Mouse (Mus musculus) layer of hippocampus, postnatal 14 days (tissue): ENCODE measurements around the gene Dock6. TPM values are rescaled to one million over a fixed set of nuclear protein-coding genes. Genes with fewer than 3 reads are reported as not detected.
"Not testable (repeated sequence)": the region's sequence is repeated elsewhere in the genome, so short reads cannot be mapped to it uniquely, and the experiment has no call there.

ENCODE experiments used
- DNase-seq, 2 experiments: peaks; one replicate each; pipeline ENCODE4 v3.0.0; 2021 to 2022; ENCODE audit warnings: low spot score in 2 of 2, mixed read lengths in 1 of 2
- total RNA-seq, 2 experiments: library from RNA; stranded (reverse); gene quantifications; 2 replicates each; pipeline ENCODE4 v1.2.3; 2021

Dock6 gene
- total RNA-seq, 2 experiments from 2014 or later: 24.5 to 24.7 TPM

DNA sequence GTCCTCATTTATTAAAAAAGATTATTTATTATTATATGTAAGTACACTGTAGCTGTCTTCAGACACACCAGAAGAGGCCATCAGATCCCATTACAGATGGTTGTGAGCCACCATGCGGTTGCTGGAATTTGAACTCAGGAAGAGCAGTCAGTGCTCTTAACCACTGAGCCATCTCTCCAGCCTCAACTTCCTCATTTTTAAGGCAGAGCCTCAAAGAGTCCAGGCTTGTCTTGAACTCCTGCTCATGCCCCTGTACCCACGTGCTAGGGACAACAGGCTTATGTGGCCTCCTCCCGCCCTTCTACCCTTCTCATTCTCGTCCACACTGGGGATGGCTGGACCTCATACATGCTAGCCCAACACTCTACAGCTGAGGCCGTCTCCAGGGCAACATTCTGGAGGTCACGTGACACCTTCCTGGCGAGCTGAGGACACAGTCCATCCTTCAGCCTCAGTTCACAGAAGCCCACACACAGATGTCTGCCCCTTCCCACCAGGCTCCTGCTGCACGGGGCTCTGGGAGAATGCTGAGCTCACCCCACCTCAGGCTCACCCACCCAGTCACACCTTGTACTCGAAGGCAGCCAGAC, 35.6 kb downstream of the Dock6 start:
- DNase-seq: no peak

DNA sequence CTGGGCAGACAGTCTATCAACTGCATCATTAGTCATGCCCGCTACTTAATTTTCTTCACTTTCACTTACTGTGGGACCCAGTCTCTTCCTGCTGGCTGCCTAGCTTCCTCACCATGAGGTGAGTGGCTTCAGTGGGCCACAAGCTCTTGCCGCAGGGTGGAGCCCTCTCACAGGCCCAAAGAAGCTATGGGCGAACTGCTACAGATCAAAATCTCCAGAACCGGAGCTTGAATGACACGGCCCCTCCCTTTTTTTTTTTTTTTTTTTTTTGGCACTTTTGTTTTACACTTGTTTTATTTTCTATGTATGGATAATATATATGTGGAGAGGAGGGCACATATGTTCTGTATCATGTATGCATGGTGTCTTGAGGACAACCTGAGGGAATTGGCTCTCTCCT, 41.3 kb downstream of the Dock6 start:
- DNase-seq: no peak

DNA sequence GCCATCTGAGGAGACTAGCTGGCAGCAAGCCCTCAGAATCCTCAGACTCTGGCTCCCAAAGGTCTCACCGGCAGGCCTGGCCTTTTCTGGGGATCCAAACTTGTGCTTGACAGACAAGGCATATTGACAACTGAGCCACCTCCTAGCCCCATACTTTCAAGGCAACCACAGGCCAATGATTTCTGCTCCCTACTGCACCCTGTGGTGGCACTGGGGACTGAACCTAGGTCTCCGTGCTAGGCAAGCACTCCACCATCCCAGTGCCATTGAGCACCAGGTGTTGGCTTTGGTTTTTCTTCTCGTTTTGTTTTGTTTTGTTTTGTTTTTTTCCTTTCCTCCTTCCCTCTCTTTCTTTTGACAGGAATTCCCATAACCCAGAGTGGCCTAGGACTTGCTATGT, 43.9 kb downstream of the Dock6 start:
- no peak for DNase-seq

DNA sequence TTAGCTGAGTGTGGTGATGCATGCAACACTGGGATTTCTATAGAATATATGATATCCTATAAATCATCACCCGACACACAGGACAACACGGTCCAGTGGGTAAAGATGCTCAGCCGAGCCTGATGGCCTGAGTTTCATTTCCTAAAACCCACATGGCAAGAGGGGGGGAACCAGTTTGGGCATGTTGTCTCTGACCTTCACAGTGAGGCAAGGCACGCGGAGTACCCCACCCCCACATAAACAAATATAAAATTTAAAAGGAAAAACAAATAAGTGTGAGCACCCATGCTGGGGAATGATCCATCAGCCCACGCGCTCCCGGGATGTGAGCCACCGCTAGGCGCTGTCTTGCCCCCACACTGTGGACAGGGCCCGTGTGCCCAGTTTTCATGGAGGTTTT, 45.5 kb downstream of the Dock6 start:
- no peak for DNase-seq

DNA sequence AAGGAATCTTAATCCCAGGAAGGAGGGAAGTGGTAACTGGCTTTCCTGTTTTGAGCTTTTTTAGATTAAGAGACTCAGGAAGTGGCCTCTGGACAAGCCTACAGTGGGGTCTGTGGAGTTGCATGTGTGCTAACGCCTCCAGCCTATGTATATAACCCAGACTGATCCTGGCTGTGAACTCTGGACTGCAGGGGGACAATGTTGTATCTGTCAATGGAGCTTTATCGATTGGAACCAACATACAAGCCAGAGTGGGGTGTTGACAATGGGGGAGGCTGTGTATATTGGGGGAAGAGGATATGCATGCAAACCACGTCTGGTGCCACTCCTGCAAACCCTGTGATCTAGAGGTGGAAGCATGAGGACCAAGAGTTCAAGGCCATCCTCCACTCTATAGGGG, 46.1 kb downstream of the Dock6 start:
- DNase-seq: no peak

DNA sequence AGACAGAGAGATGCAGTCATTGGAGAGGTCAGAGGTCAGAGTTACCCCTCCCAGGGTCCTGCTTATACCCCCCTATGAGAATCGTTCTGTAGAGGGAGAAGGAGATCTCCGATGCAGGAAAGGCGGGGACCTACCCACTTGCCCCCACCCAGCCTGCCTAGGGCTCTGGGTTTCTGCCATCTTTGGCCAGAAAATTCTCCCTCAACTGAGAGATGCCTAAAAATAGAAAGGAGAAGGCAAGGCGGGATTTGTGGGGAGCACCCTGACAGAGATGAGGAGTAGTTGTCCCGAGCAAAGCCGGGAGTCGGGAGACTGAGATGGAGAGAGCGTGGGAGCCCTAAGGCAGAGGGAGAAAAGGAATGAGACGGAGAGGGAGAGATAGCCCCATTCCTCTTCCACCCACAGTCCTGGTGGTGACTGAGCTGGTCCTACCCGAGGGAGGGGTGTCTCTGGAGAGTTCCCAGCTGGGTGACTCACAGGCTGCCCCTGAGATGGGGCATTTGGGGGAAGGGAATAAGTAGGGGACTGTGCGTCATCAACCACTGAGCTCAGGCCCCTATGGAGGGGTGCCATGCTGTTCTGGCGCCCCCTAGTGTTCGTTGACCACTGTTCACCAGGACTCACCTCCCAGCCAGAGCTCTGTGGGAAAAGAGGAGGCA, 48.3 kb downstream of the Dock6 start:
- DNase-seq: peak; percentile 71 to 76

DNA sequence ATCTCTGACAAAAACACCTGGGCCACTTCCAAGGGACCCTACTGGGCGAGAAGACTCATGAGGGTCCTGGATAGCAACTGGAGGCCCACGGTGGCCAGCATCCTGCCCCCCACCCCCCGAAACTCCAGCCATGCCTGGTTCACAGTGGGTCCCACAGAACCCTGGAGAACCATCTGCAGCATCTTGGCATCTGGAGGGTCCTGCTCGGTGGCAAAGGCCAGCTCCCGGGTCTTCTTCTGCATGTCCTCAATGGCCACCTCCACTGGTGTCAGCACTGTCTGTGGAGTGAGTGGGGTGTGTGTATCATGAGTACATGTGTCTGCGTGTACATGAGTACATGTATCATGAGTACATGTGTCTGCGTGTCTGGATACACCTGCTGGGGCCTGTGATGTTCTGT, 50.8 kb downstream of the Dock6 start:
- DNase-seq: no peak

DNA sequence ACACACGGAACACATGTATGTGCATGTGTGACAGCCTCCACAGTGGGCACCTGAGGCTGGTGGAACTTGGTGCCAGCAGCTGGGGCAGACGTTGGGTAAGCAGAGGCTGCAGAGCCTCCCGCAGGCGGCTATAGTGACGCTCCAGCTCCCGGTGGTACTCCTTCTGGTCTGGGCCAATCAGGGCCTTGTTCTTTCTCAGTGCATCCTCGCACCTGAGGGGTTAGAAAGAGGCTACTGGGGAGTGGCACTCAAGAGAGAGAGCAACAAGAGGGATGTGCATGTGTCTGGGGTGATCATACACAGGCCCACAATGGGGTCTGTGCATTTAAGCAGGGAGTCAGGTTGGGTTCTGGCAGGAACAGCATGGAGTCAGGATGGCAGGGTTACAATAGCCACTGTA, 51.3 kb downstream of the Dock6 start:
- no peak for DNase-seq

DNA sequence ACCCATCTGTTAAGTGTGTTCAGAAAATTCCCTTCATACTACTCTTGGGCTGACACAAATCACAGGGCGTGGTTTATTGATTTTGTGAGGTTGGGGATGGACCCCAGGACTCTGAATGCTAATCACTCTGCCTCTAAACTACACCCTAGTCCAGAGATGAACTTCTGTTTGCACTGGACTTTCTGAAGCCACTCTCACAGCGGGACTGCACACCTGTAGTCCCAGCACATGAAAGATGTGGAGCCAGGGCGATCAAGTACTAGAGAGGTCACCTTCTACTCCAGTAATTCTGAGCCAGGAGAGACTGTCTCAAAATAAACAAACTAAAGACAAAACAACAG, 53.5 kb downstream of the Dock6 start:
- DNase-seq: no peak

DNA sequence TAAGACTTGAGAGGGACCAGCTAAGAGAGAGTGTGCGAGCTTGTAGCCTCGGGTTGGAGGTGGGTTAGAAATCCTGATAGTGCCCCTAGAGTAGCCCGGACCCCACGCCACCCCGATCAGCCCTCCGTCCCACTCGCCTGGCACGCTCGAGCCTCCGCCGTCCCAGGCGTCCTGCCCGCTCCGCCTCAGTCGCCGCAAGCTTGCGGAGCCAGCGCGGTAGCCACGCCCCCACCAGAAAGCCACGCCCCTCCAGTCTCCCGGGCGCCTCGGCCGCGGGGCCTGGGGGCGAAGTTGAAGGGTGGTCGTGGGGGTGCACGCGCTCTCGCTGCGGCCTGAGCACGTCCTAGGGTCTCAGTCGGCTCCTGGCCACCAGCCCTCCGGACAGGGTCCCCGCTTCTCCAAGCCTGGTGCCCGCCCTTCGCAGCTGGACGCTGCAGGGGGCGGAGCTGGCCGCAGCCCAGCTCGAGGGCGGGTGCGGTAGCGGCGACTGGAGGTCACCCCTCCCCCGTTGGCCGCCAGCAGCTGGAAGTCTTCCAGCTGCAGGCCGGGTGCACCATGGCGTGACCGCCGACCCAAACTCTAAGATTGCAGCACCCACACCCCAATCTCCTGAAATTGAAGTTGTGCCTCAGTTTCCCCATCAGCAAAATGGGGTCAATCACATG, 54.0 kb downstream of the Dock6 start, which contains the start of gene Kank2:
Gene Kank2, minus strand, starts transcription at position 400 of the 665 bp plus-strand sequence.
- peak; percentile 62 to 72 for DNase-seq

DNA sequence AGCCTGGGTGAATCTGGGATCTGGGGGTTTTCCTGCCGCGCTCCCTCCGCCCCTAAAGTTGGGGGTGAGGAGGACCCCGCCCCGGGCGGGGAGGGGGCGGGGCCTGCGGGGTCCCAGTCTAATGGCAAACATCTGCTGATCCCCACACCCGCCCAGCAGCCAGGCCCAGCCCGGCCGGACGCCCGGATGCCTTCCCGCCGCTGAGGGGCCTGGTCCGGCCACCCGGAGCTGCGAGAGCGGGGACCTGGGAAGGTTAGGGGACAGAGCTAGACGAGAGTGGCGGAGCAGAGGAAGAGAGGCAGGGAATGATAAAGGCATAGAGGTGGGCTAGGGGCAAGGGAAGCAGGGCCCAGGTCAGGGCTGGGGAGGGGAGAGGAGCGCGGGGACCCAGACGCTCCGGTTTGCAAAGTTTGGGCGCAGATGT, 54.5 kb downstream of the Dock6 start:
- no peak for DNase-seq

DNA sequence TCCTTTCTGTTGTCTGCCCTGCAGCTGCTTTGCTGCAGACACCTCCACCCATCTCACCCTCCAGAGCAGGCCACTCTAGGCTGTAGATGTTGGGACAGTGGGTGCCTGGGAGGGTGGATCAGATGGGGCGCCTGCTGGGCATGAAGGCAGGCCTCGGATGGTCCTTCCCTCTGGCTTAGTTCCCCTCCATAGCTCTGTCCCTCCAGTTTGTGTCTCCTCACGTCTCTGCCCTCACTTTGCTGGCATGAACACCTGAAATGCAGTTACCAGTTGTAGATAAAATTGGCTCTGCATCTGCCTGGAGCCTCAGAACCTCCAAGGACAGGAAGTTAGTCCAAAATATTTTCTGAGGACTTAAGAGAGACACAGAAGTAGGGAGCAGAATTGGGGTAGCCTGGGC, 55.5 kb downstream of the Dock6 start:
- DNase-seq: no peak

DNA sequence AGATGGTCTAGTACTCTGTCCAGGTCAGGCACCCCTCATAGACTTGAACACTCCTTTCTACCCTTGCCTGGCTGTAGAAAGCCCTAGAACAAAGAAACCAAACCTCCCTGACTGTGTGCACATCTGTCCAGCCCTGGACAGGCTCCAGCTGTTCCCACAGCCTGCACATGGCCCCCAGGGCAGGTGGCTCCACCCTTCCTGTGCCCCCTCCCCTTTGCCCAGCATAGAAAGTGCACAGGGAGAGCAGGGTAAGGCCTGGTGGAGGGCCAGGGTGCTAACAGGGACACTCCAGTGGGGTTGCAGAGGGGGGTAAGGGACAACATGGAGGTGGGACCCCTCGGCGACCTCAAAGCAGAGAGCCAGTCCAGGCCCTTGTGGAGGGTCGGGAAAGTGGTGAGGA, 56.2 kb downstream of the Dock6 start:
- DNase-seq: no peak

DNA sequence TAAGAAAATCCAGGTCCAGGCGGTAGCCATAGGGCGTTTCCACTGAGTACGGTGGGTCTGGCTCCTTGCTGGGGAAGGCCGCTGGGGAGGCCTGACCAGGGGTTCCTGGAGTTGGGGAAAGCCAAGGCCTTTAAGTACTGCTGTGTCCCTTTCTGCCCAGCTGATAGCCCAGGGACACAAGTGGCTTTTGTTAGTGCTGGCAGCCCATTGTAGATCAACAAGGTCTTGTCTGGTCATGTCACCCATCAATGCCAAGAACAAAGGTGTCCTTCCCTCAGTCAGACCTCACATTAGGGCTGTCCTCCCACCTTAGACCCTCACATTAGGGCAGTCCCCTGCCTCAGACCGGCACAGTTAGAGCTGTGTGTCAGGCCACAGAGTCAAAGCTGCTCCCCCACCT, 56.9 kb downstream of the Dock6 start:
- DNase-seq: no peak

DNA sequence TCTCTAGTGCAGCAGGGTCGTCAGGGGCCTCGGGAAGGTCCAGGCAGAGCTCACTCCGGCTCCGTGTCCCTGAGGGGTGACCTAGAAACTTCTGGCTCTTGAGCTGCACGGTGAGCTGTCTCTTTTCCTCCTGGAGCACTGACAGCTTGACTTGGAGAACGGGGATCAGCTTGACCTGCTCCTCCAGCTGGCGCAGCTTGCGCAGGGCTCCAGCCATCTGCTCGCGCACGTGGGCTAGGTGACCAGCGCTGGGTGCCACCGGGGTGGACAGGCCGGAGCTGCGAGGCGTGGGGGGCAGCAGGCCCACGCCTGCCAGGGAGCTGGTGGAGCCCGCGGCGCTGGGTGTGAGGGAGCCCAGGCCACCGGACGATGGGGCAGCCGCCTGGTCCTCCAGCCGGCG, 57.5 kb downstream of the Dock6 start:
- no peak for DNase-seq

DNA sequence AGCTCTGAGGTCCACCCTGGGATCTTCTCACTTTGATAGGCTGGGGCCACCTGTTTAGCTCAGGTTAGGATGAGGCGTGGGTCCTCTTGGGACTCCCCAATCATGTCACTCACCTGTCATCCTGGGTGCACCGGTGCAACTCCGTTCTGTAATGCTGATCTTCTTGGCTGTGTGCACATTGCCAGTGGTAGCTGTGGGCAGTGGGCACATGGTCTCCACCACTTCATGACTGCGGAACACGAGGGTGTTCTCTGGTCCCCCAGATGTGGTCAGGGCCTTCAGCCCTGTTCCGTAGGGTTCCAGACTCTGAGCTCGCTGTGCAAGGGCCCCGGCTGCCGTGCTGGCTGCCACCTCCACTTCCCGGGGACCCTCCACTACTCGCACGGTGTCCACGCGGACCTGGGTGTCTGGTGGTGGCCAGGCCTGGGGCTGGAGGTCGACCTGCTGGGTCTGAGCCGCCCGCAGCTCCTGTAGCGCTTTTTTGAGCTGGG, 58.0 kb downstream of the Dock6 start:
- DNase-seq: no peak

DNA sequence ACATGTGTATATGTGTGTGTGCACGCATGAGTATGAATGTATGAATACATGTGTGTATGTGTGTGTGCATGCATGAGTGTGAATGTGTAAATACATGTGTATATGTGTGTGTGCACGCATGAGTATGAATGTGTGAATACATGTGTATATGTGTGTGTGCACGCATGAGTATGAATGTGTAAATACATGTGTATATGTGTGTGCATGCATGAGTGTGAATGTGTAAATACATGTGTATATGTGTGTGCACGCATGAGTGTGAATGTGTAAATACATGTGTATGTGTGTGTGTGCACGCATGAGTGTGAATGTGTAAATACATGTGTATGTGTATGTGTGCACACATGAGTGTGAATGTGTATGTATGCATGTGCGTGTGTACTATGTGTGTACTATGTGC, 58.9 kb downstream of the Dock6 start:
- DNase-seq: not testable (repeated sequence)

DNA sequence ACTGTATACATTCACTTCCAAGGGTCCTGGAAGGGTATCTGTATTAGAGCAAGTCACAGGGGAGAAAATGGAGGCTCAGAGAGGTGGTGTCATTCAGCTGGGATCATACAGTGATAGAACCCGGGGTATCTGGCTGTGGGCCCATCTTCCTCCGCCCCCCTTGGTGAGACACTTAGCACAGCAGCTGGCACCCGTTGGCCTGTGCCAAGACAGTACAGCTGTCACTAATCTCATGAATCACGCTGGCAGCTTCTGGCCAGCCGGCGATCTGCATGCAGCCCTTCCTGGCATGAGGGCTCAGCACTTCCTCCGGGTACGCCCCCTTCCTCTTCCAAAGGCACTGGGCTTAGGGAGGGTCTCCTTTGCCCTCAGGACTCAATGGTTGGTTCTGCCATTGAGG, 59.8 kb downstream of the Dock6 start:
- DNase-seq: peak; percentile 65

DNA sequence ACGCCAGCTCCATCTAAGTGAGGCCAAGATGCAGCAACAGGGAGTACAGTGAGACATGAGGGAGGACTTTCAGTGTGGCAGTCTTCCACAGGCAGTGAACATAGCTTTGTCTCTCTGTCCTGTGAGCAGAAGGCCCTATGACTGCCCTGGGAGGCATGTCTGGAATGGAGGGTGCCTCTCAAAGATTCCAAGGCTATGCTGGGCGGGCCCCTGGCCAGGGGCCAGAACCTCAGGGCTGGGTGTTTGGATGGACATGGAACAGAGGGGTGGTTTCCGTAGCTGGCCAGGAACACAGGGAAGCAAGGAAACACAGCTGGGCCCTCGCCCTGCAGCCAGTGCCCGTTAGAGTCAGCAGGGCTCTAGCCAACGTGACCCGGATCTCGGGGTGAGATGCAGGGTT, 60.6 kb downstream of the Dock6 start:
- DNase-seq: no peak

DNA sequence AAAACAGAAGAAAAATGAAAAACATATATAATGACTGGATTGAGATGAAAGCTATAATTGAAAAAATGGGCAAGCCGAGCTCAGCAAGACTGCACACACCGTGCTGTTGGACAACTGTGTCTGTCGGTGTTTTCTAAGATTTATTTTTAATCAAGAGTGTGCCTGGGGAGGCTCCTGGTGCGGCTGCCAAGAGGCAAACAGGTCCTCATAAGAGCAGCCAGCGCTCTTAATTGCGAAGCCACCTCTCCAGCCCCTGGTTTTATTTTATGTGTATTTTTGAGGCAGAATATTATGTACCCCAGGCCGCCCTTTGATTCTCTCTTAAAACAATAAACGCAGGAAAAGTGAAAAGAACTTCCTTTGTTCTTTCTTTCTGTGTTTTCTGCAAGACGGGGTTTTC, 64.2 kb downstream of the Dock6 start:
- DNase-seq: no peak

DNA sequence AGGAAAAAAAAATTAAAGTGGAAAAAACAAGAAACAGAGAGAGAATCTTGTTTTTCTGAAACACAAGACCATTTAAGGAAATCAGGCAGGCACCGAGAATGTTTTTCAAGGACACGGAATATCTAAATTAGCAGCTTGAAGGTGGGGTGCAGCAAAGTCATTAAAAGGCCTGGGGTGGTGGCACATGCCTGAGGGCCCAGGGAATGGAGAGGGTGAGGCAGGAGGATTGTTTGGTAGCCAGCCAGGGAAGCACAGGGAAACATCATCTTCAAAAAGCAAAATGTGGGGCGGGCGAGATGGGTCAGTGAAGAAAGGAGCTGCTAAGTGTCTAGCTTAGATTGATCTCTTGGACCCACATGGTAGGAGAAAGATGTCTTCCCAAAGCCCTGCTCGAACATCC, 64.8 kb downstream of the Dock6 start:
- DNase-seq: no peak

DNA sequence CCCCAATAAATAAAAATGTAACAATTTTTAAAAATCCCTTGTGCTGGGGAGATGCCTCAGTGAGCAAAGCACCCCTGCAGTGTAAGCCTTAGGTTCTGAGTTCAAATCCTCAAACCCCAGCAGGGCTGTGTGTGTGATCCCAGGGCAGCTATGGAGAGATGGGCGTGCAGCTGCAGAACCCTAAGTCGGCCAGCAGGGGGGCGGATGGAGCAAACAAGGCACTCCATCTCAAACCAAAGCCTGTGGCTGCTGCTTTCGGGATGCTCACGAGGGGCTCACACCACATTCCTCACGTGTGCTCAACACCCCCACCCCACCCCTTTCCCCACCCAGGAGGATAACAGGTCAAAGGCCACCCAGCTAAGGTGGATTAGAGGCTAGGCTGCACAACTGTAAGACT, 65.5 kb downstream of the Dock6 start:
- peak in 1 of 2 experiments; percentile 49 for DNase-seq

DNA sequence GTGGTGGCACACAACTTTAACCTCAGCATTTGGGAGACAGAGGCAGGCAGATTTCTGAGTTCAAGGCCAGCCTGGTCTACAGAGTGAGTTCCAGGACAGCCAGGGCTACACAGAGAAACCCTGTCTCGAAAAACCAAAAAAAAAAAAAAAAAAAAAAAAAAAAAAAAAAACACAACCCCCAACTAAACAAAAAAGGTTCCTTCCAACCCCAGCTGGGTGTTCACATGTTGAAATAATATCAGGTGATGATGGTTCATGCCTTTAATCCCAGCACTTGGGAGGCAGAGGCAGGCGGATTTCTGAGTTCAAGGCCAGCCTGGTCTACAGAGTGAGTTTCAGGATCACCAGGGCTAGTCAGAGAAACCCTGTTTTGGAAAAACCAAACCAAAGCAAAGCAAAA, 66.1 kb downstream of the Dock6 start:
- not testable (repeated sequence) for DNase-seq
